Mouse (Mus musculus) MEL (cell line): ENCODE measurements around the gene Emilin1. TPM values are rescaled to one million over a fixed set of nuclear protein-coding genes. Genes with fewer than 3 reads are reported as not detected.

Experiments
- DNase-seq: peaks from one replicate; pipeline ENCODE4 v3.0.0; 2011; ENCODE audit warnings: low read depth, low spot score
- H3K27ac ChIP-seq: 2 replicates; pipeline ENCODE4 v1.5.1; 2012; ENCODE audit warnings: low read depth, mild to moderate bottlenecking, control low read depth, low read length, moderate library complexity; ENCODE audit not compliant: control insufficient read depth
- H3K27me3 ChIP-seq, 2 experiments: fragments of 150-350 bp in 1 of 2; sonication (generic) in 1 of 2; 2 replicates each; pipeline ENCODE4 v1.6.1; 2012; ENCODE audit warnings: low read length in 2 of 2, mild to moderate bottlenecking in 2 of 2, improper control_type of control experiment in 1 of 2, moderate library complexity in 1 of 2; ENCODE audit not compliant: insufficient read depth in 2 of 2, control insufficient read depth in 1 of 2
- H3K36me3 ChIP-seq, 2 experiments: 2 replicates each; pipeline ENCODE4 v1.6.1; 2012 to 2014; ENCODE audit warnings: low read length in 2 of 2, improper control_type of control experiment in 1 of 2, inconsistent platforms in 1 of 2, mild to moderate bottlenecking in 1 of 2; ENCODE audit not compliant: insufficient read depth in 2 of 2, control insufficient read depth in 1 of 2
- H3K4me1 ChIP-seq, 2 experiments: fragments of 150-350 bp in 1 of 2; sonication (generic) in 1 of 2; 2 replicates each; pipeline ENCODE4 v1.6.1; 2012; ENCODE audit warnings: low read length in 2 of 2, improper control_type of control experiment in 1 of 2, mild to moderate bottlenecking in 1 of 2; ENCODE audit not compliant: insufficient read depth in 2 of 2, control insufficient read depth in 1 of 2
- H3K4me3 ChIP-seq, 2 experiments: fragments of 150-350 bp in 1 of 2; sonication (generic) in 1 of 2; 2 replicates each; pipeline ENCODE4 v1.5.1; 2012; ENCODE audit warnings: low read depth in 2 of 2, low read length in 2 of 2, mild to moderate bottlenecking in 2 of 2, moderate library complexity in 2 of 2, control low read depth in 1 of 2, improper control_type of control experiment in 1 of 2; ENCODE audit not compliant: control insufficient read depth in 1 of 2, insufficient read depth in 1 of 2
- H3K79me2 ChIP-seq: 2 replicates; pipeline ENCODE4 v1.6.1; 2012; ENCODE audit warnings: mild to moderate bottlenecking, low read length, moderate library complexity; ENCODE audit not compliant: control insufficient read depth, poor library complexity, insufficient read depth
- H3K9ac ChIP-seq: 2 replicates; pipeline ENCODE4 v1.6.1; 2012; ENCODE audit warnings: low read depth, mild to moderate bottlenecking, control low read depth, low read length, moderate library complexity; ENCODE audit not compliant: control insufficient read depth, poor library complexity, severe bottlenecking
- H3K9me3 ChIP-seq: fragments of 150-350 bp; sonication (generic); replicated peaks from 2 replicates; pipeline ENCODE4 v1.6.1; 2012; ENCODE audit warnings: mild to moderate bottlenecking, low read length, improper control_type of control experiment, moderate library complexity; ENCODE audit not compliant: insufficient read depth
- BHLHE40 ChIP-seq: IDR thresholded peaks from 2 replicates; pipeline ENCODE4 v1.6.1; 2012; ENCODE audit warnings: low read depth, mild to moderate bottlenecking, inconsistent platforms, low read length, improper control_type of control experiment, borderline replicate concordance
- CHD1 ChIP-seq: IDR thresholded peaks from 2 replicates; pipeline ENCODE4 v1.6.1; 2012; ENCODE audit warnings: low read depth, mild to moderate bottlenecking, inconsistent platforms, low read length, improper control_type of control experiment
- CHD2 ChIP-seq: IDR thresholded peaks from 2 replicates; pipeline ENCODE4 v1.6.1; 2011; ENCODE audit warnings: low read length, improper control_type of control experiment
- GABPA ChIP-seq: IDR thresholded peaks from 2 replicates; pipeline ENCODE4 v1.6.1; 2012; ENCODE audit warnings: low read depth, mild to moderate bottlenecking, inconsistent platforms, low read length, improper control_type of control experiment, moderate library complexity
- HCFC1 ChIP-seq: IDR thresholded peaks from 2 replicates; pipeline ENCODE4 v1.6.1; 2012; ENCODE audit warnings: low read depth, mild to moderate bottlenecking, inconsistent platforms, low read length, improper control_type of control experiment, moderate library complexity
- JUND ChIP-seq: IDR thresholded peaks from 2 replicates; pipeline ENCODE4 v1.6.1; 2011; ENCODE audit warnings: low read depth, mild to moderate bottlenecking, improper control_type of control experiment, low read length
- KAT2A ChIP-seq: conservative IDR thresholded peaks from 2 replicates; pipeline ENCODE4 v1.6.1; 2012; ENCODE audit warnings: low read depth, low read length, improper control_type of control experiment, inconsistent platforms
- MAFK ChIP-seq: IDR thresholded peaks from 2 replicates; pipeline ENCODE4 v1.6.1; 2011; ENCODE audit warnings: low read depth, mild to moderate bottlenecking, low read length, improper control_type of control experiment, borderline replicate concordance
- MAZ ChIP-seq: IDR thresholded peaks from 2 replicates; pipeline ENCODE4 v1.6.1; 2012; ENCODE audit warnings: low read depth, mild to moderate bottlenecking, inconsistent platforms, low read length, improper control_type of control experiment
- MEF2A ChIP-seq: IDR thresholded peaks from 2 replicates; pipeline ENCODE4 v1.6.1; 2014; ENCODE audit warnings: low read depth, mild to moderate bottlenecking, inconsistent platforms, low read length, improper control_type of control experiment; ENCODE audit not compliant: poor library complexity, insufficient replicate concordance, severe bottlenecking; ENCODE audit errors: extremely low read depth
- MXI1 ChIP-seq: IDR thresholded peaks from 2 replicates; pipeline ENCODE4 v1.6.1; 2011; ENCODE audit warnings: mild to moderate bottlenecking, low read depth, low read length, improper control_type of control experiment
- MYB ChIP-seq: IDR thresholded peaks from 2 replicates; pipeline ENCODE4 v1.6.1; 2011; ENCODE audit warnings: mild to moderate bottlenecking, low read depth, low read length, improper control_type of control experiment
- MYC ChIP-seq: IDR thresholded peaks from 2 replicates; pipeline ENCODE4 v1.6.1; 2011; ENCODE audit warnings: low read depth, mild to moderate bottlenecking, low read length, improper control_type of control experiment, moderate library complexity
- NRF1 ChIP-seq: IDR thresholded peaks from 2 replicates; pipeline ENCODE4 v1.6.1; 2014; ENCODE audit warnings: low read depth, mild to moderate bottlenecking, inconsistent platforms, low read length, improper control_type of control experiment, moderate library complexity; ENCODE audit not compliant: poor library complexity, insufficient read depth, severe bottlenecking
- POLR2A ChIP-seq, 2 experiments: IDR thresholded peaks; 2 replicates each; pipeline ENCODE4 v1.6.1; 2011 to 2012; ENCODE audit warnings: low read length in 2 of 2, mild to moderate bottlenecking in 2 of 2, control low read depth in 1 of 2, improper control_type of control experiment in 1 of 2, low read depth in 1 of 2, moderate library complexity in 1 of 2; ENCODE audit not compliant: control insufficient read depth in 1 of 2, insufficient read depth in 1 of 2, poor library complexity in 1 of 2
- POLR2AphosphoS2 ChIP-seq: IDR thresholded peaks from 2 replicates; pipeline ENCODE4 v1.6.1; 2011; ENCODE audit warnings: low read length, improper control_type of control experiment
- POLR2AphosphoS5 ChIP-seq: IDR thresholded peaks from 2 replicates; pipeline ENCODE4 v1.6.1; 2012; ENCODE audit warnings: low read depth, borderline replicate concordance, mild to moderate bottlenecking, inconsistent platforms, low read length, moderate library complexity, mixed read lengths
- RAD21 ChIP-seq: IDR thresholded peaks from 2 replicates; pipeline ENCODE4 v1.6.1; 2011; ENCODE audit warnings: mild to moderate bottlenecking, low read depth, low read length, improper control_type of control experiment
- RCOR1 ChIP-seq: IDR thresholded peaks from 2 replicates; pipeline ENCODE4 v1.6.1; 2012; ENCODE audit warnings: low read depth, mild to moderate bottlenecking, inconsistent platforms, low read length, improper control_type of control experiment
- SMC3 ChIP-seq: IDR thresholded peaks from 2 replicates; pipeline ENCODE4 v1.6.1; 2011; ENCODE audit warnings: low read depth, low read length, improper control_type of control experiment
- TAL1 ChIP-seq: IDR thresholded peaks from 2 replicates; pipeline ENCODE4 v1.6.1; 2012; ENCODE audit warnings: mild to moderate bottlenecking, inconsistent platforms, low read length, moderate library complexity, mixed read lengths
- TBP ChIP-seq: IDR thresholded peaks from 2 replicates; pipeline ENCODE4 v1.8.0; 2011; ENCODE audit warnings: low read depth, low read length, improper control_type of control experiment
- TCF12 ChIP-seq: IDR thresholded peaks from 2 replicates; pipeline ENCODE4 v1.6.1; 2014; ENCODE audit warnings: low read depth, mild to moderate bottlenecking, inconsistent platforms, low read length, improper control_type of control experiment, moderate library complexity
- UBTF ChIP-seq: IDR thresholded peaks from 2 replicates; pipeline ENCODE4 v1.6.1; 2012; ENCODE audit warnings: low read depth, mild to moderate bottlenecking, inconsistent platforms, low read length, improper control_type of control experiment, moderate library complexity, borderline replicate concordance; ENCODE audit not compliant: insufficient read depth
- USF1 ChIP-seq: IDR thresholded peaks from 2 replicates; pipeline ENCODE4 v1.6.1; 2014; ENCODE audit warnings: low read depth, mild to moderate bottlenecking, inconsistent platforms, low read length, improper control_type of control experiment, moderate library complexity
- USF2 ChIP-seq, 2 experiments: IDR thresholded peaks; 2 replicates each; pipeline ENCODE4 v1.6.1; 2011 to 2012; ENCODE audit warnings: improper control_type of control experiment in 2 of 2, low read length in 2 of 2, borderline replicate concordance in 1 of 2, inconsistent platforms in 1 of 2, low read depth in 1 of 2, mild to moderate bottlenecking in 1 of 2; ENCODE audit not compliant: insufficient read depth in 1 of 2
- ZC3H11A ChIP-seq: IDR thresholded peaks from 2 replicates; pipeline ENCODE4 v1.6.1; 2012; ENCODE audit warnings: low read depth, mild to moderate bottlenecking, inconsistent platforms, low read length, improper control_type of control experiment
- ZKSCAN1 ChIP-seq: IDR thresholded peaks from 2 replicates; pipeline ENCODE4 v1.6.1; 2012; ENCODE audit warnings: low read depth, mild to moderate bottlenecking, inconsistent platforms, low read length, improper control_type of control experiment, moderate library complexity
- ZMIZ1 ChIP-seq: IDR thresholded peaks from 2 replicates; pipeline ENCODE4 v1.6.1; 2012; ENCODE audit warnings: low read depth, mild to moderate bottlenecking, inconsistent platforms, low read length, improper control_type of control experiment, moderate library complexity
- ZNF384 ChIP-seq: IDR thresholded peaks from 2 replicates; pipeline ENCODE4 v1.6.1; 2012; ENCODE audit warnings: low read depth, mild to moderate bottlenecking, inconsistent platforms, low read length, improper control_type of control experiment
- polyA plus RNA-seq, 2 experiments: library from polyadenylated mRNA; stranded (reverse) in 1 of 2; unstranded in 1 of 2; fragments of >175 nt in 1 of 2; fragments of >200 nt in 1 of 2; gene quantifications; 2 replicates each; pipeline versions ENCODE4 v1.2.1 to v1.2.4; 2012; ENCODE audit warnings: low replicate concordance in 2 of 2, low read depth in 1 of 2; ENCODE audit not compliant: insufficient read length in 2 of 2, insufficient read depth in 1 of 2, missing spikeins in 1 of 2
- total RNA-seq: library from RNA; depleted of rRNA; stranded (reverse); fragments of 300-350 nt; gene quantifications from 2 replicates; pipeline ENCODE4 v1.2.3, GENCODE M21; 2012

The Emilin1 gene
- total and polyA plus RNA-seq, 3 experiments, result 1.3 to 2.0 TPM; not detected in 1

GRCm38 (mm10) chr5:30933705-30934104 is 20.5 kb downstream of the Emilin1 start:
- TF ChIP-seq POLR2AphosphoS2 (no peak), MYB (no peak), SMC3 (no peak), TAL1 (no peak), HCFC1 (no peak), MAZ (no peak), MAFK (no peak), BHLHE40 (no peak), CHD1 (no peak), ZC3H11A (no peak), TCF12 (no peak), USF2 (IDR thresholded peaks at IDR 0.05; ENCODE audit: borderline replicate concordance in 1 of 2, insufficient read depth in 1 of 2, low read depth in 1 of 2, low read length in 2 of 2) (no peak), ZKSCAN1 (no peak), GABPA (no peak)
- TF ChIP-seq, all 39 proteins: peak for 0
- H3K36me3 ChIP-seq, result no peaks in the 10 kb centered on the region
- no peak overlapping the region for H3K9ac ChIP-seq
- H3K27me3 ChIP-seq, result no peaks in the 10 kb centered on the region
- H3K79me2 ChIP-seq, result no peaks in the 10 kb centered on the region
- DNase-seq, result no peak
- H3K9me3 ChIP-seq, result no peaks in the 10 kb centered on the region
- H3K27ac ChIP-seq, result no peak overlapping the region
- H3K4me1 ChIP-seq, result no peaks in the 10 kb centered on the region
- no peak overlapping the region for H3K4me3 ChIP-seq

DNA sequence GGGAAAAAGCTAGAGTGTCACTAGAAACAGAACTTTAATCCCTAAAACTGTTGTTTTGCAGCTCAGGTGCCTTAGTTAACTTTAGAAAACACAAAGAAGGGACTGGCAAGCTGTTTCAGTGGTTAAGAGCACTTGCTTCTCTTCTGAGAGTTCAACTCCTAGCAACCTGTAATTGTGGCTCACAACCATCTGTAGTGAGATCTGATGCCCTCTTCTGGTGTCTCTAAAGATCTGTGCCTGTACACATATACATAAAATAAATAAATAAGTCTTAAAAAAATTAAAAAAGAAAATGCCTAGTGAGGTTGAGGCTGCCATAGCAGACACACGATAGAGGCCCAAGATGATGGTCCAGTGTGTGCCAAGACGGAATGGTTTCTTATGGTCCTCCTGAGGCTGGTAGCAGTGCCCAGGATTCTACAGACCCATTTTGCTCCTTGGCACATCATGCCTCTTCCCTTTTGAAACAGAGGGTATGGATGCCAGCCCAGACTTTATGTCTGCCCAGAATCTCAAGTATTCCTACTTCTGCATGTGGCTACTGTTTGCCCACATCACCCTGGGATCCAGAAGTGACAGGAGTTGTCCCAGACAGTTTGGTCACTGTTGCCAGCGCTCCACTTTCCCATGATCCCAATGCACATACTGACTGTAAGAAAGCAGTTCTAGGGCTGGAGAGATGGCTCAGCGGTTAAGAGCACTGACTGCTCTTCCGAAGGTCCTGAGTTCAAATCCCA is 21.7 kb downstream of the Emilin1 start:
- Histone ChIP-seq H3K9me3 (no peaks in the 10 kb centered on the region), H3K36me3 (no peaks in the 10 kb centered on the region), H3K27me3 (no peaks in the 10 kb centered on the region; a peak in 1 of 4 replicates), H3K27ac (no peak overlapping the region), H3K4me1 (no peaks in the 10 kb centered on the region), H3K79me2 (no peaks in the 10 kb centered on the region), H3K9ac (no peak overlapping the region), H3K4me3 (no peak overlapping the region)
- peak; percentile 34 for DNase-seq
- TF ChIP-seq TAL1, result no peak
- no peak for TF ChIP-seq MAFK
- no peak for TF ChIP-seq JUND
- no peak for TF ChIP-seq ZKSCAN1
- TF ChIP-seq KAT2A, result no peak
- TF ChIP-seq POLR2AphosphoS5, result no peak
- 0 out of 2 replicates have a peak, but pooled peaks have one; percentile 26 for TF ChIP-seq TBP
- TF ChIP-seq CHD1, result no peak
- TF ChIP-seq POLR2A (IDR thresholded peaks at IDR 0.05; ENCODE audit: control insufficient read depth in 1 of 2, insufficient read depth in 1 of 2, low read depth in 1 of 2, low read length in 2 of 2, poor library complexity in 1 of 2), result no peak
- TF ChIP-seq USF1, result no peak
- TF ChIP-seq NRF1, result no peak
- TF ChIP-seq MXI1, result no peak
- no peak for TF ChIP-seq UBTF
- no peak for TF ChIP-seq MYC
- TF ChIP-seq CHD2, result no peak
- no peak for TF ChIP-seq ZNF384
- TF ChIP-seq SMC3, result peak; percentile 39
- TF ChIP-seq RCOR1, result no peak
- TF ChIP-seq MEF2A, result no peak
- peak; percentile 31 for TF ChIP-seq RAD21
- TF ChIP-seq ZMIZ1, result no peak
